Mouse (Mus musculus): ENCODE data around the gene Ugt1a5. TPM values are rescaled to one million over a fixed set of nuclear protein-coding genes. Genes with fewer than 3 reads are reported as not detected.
A peak's percentile ranks its signal among the peaks of the same experiment; 100 is the strongest.
"Not testable (repeated sequence)": the region's sequence is repeated elsewhere in the genome, so short reads cannot be mapped to it uniquely, and the experiment has no call there.

Ugt1a5 gene
- 0.59 TPM in 1 of 2 replicates, not detected in the other for polyA plus RNA-seq (2012; rRNA removed)

GRCm38 (mm10) chr1:88165711-88166110, at the start of gene Ugt1a5:
Gene Ugt1a5, plus strand, starts transcription at chr1:88166012.
- no peak for DNase-seq (ENCODE audit: low read depth, low spot score)
- 93% methylated on average over 5 of the region's 5 CpGs for WGBS

GRCm38 (mm10) chr1:88120550-88120949, 45.3 kb upstream of the Ugt1a5 start:
- not testable (repeated sequence) for DNase-seq (ENCODE audit: low read depth, low spot score)
- 17% methylated on average over 4 of the region's 4 CpGs for WGBS

DNA sequence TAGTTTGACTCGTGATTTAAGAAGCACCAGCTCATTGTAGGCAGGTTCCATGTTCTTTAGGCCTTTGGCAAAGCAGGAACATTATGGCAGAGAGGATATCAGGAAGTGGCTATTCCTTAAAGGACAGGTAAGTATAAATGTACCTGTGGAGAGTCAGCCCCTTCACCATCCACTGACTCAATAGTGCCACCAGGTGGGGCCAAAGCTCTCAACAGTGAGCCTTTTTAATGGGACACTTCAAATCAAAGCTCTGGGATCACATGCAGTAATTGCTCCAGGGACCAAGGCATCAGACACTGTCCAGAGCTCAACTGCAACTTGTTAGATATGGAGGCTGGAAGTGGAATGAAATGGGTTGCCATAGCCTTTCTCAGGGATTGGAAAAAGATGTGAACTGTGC, 44.3 kb upstream of the Ugt1a5 start:
- WGBS = no CpG with 5 or more reads among the region's 1 CpGs
- not testable (repeated sequence) for DNase-seq (ENCODE audit: low read depth, low spot score)

GRCm38 (mm10) chr1:88125827-88126360, 39.9 kb upstream of the Ugt1a5 start:
- WGBS = 74% methylated on average over 4 of the region's 4 CpGs
- DNase-seq (ENCODE audit: low read depth, low spot score) = not testable (repeated sequence)

DNA sequence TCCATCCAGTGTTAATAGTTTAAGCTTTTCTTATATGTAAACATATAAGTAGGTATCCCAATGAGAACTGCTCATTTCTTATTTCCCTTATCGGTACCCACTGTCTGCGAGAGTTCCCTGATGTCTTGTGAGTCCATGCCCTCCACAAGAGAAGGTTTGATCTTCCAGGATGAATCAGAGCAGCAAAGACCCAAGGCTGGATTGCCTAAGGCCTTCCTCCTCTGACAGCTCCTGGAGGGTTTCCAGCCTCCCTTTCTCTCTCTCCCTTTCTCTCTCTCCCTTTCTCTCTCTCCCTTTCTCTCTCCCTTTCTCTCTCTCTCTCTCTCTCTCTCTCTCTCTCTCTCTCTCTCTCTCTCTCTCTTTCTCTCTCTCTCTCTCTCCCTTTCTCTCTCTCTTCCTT, 36.7 kb upstream of the Ugt1a5 start:
- not testable (repeated sequence) for DNase-seq (ENCODE audit: low read depth, low spot score)
- WGBS = 37% methylated on average over 2 of the region's 2 CpGs

GRCm38 (mm10) chr1:88130223-88130622, 35.6 kb upstream of the Ugt1a5 start:
- DNase-seq (ENCODE audit: low read depth, low spot score) = not testable (repeated sequence)
- 24% methylated on average over 1 of the region's 1 CpGs for WGBS

- DNase-seq (ENCODE audit: low read depth, low spot score) = no peak
- 10% methylated on average over 3 of the region's 3 CpGs for WGBS
Measured at GRCm38 (mm10) chr1:88133908-88134456, 31.8 kb upstream of the Ugt1a5 start.

- 12% methylated on average over 5 of the region's 5 CpGs for WGBS
- not testable (repeated sequence) for DNase-seq (ENCODE audit: low read depth, low spot score)
Measured at GRCm38 (mm10) chr1:88134457-88135011, 31.3 kb upstream of the Ugt1a5 start, which contains the start of gene Ugt1a6a. Gene Ugt1a6a, plus strand, starts transcription at chr1:88134809.

- 34% methylated on average over 6 of the region's 6 CpGs for WGBS
- not testable (repeated sequence) for DNase-seq (ENCODE audit: low read depth, low spot score)
Measured at GRCm38 (mm10) chr1:88135229-88135904, 30.4 kb upstream of the Ugt1a5 start.

- WGBS = 52% methylated on average over 2 of the region's 2 CpGs
- DNase-seq (ENCODE audit: low read depth, low spot score) = no peak
Measured at GRCm38 (mm10) chr1:88136646-88137045, 29.2 kb upstream of the Ugt1a5 start.

GRCm38 (mm10) chr1:88137264-88137663, 28.5 kb upstream of the Ugt1a5 start:
- 53% methylated on average over 3 of the region's 3 CpGs for WGBS
- DNase-seq (ENCODE audit: low read depth, low spot score) = no peak

- DNase-seq (ENCODE audit: low read depth, low spot score) = no peak
- WGBS = 91% methylated on average over 1 of the region's 1 CpGs
Measured at GRCm38 (mm10) chr1:88138145-88138544, 27.7 kb upstream of the Ugt1a5 start.

DNA sequence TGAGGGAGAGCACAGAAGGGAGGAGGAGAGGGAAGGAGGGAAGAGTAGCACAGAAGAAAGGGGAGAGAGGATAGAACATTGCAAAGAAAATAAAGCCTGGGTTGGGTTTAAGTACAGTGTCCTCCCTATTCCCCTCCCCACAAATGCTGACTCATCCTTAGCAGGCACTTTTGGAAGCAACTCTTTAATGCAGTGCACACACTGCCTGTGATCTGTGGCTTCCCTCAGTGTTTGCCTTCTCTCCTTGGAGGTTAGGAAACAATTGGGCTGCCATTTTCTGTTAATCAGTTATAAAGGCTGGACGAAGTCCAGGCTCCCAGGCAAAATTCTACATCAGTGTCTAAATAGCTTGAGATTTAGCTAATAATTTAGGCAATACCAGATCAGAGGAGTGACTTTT, 25.3 kb upstream of the Ugt1a5 start:
- DNase-seq (ENCODE audit: low read depth, low spot score) = not testable (repeated sequence)
- WGBS = 22% methylated on average over 1 of the region's 1 CpGs

DNA sequence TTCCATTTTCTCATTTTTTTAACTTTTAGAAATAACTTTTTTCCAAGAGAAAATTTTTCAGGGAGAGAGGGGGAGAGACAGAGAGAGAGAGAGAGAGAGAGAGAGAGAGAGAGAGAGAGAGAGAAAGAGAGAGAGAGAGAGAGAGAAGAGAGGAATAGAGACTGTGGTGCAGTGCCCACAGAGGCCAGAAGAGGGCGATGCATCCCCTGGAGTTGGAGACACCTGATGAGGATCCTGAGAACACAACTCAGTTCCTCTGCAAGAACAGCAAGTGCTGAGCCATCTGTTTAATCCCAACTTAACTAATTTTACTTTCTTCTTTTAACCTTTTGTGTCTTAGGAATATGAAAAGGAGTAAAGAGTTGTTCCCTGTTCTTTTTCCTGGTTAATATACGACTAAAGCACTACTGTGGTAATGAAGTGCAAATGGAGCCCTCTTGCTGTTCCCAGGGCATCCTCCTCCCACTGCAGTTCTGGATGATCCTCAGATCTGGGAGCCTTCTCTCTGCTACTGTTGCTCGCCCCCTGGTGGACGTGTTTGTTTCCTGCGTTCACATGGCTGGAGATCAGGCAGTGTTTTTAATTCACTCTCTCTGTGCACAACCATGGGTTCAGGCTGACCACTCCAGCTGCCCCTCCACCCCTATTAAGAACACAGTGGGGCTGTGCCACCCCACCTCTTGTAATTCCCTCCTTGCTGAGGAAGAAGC, 21.7 kb upstream of the Ugt1a5 start:
- 4% methylated on average over 5 of the region's 5 CpGs for WGBS
- not testable (repeated sequence) for DNase-seq (ENCODE audit: low read depth, low spot score)

- DNase-seq (ENCODE audit: low read depth, low spot score) = not testable (repeated sequence)
Measured at GRCm38 (mm10) chr1:88145278-88145677, 20.5 kb upstream of the Ugt1a5 start.

DNA sequence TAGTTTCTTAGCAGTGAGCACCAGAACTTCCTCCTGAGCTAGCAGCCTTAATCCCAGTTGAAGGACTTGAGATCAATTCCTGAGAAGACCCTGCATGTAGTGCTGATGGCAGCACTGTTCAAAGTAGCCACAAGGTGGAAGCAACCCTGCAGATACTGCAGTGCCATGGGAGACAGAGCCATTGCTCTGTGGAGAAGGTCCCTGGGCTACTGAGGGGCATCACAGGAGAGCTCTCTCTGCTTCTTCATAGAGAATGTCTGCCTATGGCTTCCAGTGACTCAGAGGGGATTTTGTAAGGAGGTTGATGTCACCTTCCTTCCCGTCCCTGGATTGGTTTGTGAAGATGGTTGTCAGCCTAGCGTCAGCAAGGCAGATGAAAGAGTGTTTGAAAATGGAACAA, 15.7 kb upstream of the Ugt1a5 start:
- WGBS = 86% methylated on average over 2 of the region's 2 CpGs
- not testable (repeated sequence) for DNase-seq (ENCODE audit: low read depth, low spot score)

More at GRCm38 (mm10) chr1:88145278-88145677, 20.5 kb upstream of the Ugt1a5 start:
- 75% methylated on average over 2 of the region's 2 CpGs for WGBS

DNA sequence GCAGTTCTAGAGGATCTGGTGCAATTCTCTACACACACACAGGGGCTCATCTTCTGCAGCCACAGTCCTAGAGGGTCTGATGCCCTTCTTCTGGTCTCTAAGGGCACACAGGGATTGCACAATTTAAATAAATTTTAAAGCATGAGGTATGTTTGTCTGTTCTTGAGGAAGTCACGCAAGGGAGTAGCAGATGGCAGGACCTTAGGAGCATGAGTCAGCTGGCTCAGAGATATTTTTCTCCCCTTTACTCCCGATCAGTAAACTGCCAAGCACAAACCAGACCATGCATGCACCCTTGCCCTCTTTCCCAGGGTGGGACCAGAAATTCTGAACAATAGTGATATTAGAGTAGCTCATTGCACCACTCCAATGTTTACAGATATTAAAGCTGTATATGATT, 7.4 kb upstream of the Ugt1a5 start:
- 13% methylated on average over 2 of the region's 2 CpGs for WGBS
- peak; percentile 37 for DNase-seq (ENCODE audit: low read depth, low spot score)

- DNase-seq (ENCODE audit: low read depth, low spot score) = not testable (repeated sequence)
Measured at GRCm38 (mm10) chr1:88172190-88172589, 6.4 kb downstream of the Ugt1a5 start.

DNA sequence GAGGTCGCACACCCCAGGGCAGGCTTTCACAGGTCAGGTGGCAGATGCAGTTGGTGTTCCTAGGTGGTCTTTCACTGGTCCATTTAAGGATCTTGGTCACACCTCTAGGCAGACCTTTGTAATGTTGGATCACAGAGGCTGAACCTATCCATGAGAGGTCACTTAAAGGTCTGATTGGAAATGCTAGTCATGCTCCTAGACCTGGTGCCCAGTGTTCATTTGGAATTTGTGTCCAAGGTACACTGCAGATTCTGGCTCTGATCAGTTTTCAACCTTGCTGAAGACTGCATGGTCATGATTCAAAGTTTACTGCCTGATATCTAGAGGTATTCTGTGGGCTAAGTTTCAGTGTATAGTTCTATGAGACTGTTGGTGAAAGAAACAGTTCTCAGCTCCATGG, 13.8 kb downstream of the Ugt1a5 start:
- WGBS = 83% methylated on average over 1 of the region's 1 CpGs
- no peak for DNase-seq (ENCODE audit: low read depth, low spot score)

More at GRCm38 (mm10) chr1:88172190-88172589, 6.4 kb downstream of the Ugt1a5 start:
- 81% methylated on average over 7 of the region's 7 CpGs for WGBS

All from large intestine, adult 2 months (tissue).